Mouse (Mus musculus): ENCODE results near the gene Pdcd11.

Pdcd11 gene

DNA sequence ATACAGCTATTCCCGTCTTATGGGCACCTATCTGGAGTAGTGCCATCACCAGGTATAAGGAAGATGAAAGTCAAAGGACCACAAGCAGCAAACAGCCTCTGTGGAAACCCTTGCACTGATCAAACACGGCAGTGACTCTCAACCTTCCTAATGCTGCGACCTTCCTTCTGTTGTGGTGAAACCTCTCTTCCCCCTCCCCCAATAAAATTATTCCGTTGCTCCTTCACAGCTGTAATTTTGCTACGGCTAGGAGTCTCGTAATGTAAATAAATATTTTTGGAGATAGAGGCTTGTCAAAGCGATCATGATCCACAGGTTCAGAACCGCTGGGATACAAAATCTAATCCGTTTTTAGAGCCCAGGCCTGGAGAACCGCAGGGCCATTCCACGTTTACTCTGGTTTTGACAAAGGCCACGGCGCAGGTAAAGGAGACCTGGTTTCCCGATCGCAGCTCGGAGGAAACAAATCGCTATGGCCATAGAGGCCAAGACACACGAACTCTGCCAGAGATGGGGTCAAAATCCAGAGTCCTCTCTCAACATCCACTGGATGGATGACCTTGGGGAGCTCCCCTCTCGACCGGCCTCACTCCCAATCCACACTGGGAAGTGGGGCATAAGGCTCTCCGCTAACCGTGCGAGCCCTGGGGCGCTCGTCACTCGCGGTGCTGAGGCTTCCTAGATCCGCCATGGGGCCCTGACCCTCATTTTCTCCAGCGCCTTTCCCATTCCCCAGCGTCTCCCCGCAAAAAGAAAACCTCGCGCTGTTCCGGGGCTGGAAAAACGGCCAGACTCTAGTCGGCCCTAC is 646 bp upstream of the Pdcd11 start:
- TF ChIP-seq GATA4 (IDR thresholded peaks at IDR 0.05; ENCODE audit: insufficient replicate concordance, low read length) = no peak

DNA sequence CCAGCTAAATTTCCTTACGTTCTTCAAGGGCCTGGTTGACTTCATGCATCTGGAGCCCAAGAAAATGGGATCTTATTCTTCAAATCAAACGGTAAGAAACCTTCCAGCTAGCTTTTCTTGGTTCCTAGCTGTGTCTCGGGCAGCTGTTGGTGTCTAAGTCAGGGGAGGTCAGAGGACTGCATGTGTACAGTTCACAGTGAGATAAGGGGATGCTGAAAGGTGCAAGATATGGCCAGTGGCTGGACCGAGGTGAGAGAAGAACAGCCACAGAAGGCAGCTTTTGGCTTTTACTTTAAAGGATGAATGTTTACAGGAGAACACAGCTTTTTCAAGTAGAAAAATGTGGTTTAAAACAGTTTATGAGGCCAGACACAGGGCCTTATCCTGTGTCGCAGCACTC is 10.5 kb downstream of the Pdcd11 start:
- TF ChIP-seq GATA4 (IDR thresholded peaks at IDR 0.05; ENCODE audit: insufficient replicate concordance, low read length) = no peak

DNA sequence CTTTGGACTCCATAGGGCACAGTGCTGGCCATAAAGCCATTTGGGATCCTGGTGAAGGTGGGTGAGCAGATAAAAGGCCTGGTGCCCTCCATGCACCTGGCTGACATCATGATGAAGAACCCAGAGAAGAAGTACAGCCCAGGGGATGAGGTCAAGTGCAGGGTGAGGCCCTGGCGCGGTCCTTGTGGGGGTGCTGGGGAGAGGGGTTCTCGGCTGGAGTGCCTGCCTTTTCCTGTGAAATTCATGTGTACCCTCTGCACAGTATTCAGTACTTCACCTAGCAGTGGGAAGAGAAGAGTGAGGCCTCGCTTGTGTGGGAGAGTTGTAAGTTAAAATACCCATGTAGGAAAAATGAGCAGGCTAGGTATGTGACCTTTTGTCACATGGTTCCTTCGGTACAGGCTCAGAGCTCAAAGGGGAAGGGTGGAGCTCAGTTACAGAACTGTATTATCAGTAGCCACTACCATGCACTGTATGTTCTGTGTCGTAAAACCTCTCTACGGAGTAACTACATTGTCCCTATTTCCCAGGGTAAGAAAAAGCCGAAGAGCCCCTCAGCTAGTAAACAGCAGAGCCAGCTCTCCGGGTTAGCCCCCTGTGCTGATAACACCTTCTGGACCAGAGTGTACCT is 14.2 kb downstream of the Pdcd11 start:
- no peak for TF ChIP-seq GATA4 (IDR thresholded peaks at IDR 0.05; ENCODE audit: insufficient replicate concordance, low read length)

DNA sequence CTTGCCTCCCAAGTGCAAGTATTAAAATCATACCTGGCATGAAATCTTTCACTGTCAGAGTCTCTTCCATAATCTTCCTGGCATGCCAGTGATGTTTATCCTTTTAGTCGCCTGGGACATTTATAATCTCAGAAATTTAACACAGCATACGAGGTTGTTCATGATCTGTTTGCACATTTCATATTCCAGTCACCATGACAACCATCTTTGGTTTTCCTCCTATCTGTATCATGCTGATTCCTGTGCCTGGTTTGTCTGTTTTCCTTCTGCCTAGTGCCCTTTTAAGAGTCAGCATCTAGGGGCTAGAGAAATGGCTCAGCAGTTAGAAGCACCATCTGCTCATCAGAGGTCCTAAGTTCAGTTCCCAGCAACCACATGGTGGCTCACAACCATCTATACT is 28.1 kb downstream of the Pdcd11 start:
- TF ChIP-seq GATA4 (IDR thresholded peaks at IDR 0.05; ENCODE audit: insufficient replicate concordance, low read length) = no peak

DNA sequence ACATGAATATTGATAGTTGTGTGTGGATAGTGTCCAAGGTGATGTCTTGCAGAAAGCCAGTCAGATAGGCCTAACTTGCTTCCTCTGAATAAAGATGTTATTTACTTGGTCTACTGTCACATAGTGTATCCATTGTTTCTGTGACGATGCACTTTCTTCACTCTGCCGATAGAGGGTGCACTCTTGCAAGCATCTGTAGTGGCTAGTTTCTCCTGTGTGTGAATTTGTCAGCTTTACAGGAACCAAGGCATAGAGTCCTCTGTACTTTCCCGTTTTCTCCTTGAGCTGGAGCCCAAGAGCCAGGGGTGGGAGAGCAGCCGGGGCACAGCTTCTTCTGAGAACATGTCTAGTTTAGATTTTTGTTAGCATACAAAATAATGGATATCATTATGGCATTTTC is 30.5 kb downstream of the Pdcd11 start:
- no peak for TF ChIP-seq GATA4 (IDR thresholded peaks at IDR 0.05; ENCODE audit: insufficient replicate concordance, low read length)

DNA sequence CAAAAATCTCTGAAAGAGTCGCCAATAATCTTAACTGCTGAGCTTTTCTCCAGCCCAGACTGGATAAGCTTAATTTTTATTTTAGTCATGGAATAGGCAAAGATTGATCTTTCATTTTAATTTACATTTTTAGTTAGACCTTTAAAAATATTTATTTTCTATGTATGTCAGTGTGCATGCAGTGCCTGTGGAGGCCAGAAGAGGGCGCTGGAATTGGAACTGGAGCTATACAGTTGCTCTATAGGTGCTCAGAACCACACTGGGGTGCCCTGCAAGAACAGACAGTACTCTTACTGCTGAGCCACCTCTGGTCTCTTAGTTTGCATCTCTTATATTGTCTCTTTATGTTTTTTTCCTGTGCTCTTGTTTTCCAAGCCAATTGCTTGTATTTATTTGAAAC is 32.2 kb downstream of the Pdcd11 start:
- TF ChIP-seq GATA4 (IDR thresholded peaks at IDR 0.05; ENCODE audit: insufficient replicate concordance, low read length) = no peak

DNA sequence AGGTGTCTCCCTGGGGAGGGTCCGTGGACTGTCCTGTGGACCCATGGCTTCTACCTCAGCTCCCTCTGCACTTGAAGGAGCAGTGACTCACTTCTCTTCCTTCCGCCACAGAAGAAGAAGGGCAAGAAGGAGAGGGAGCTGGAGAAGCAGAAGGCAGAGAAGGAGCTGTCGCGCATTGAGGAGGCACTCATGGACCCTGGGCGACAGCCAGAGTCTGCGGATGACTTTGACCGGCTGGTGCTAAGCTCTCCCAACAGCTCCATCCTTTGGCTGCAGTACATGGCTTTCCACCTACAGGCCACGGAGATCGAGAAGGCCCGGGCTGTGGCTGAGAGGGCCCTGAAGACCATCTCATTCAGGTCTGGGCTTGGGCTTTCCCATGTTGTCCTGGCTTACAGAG is 37.6 kb downstream of the Pdcd11 start:
- TF ChIP-seq GATA4 (IDR thresholded peaks at IDR 0.05; ENCODE audit: insufficient replicate concordance, low read length) = no peak

DNA sequence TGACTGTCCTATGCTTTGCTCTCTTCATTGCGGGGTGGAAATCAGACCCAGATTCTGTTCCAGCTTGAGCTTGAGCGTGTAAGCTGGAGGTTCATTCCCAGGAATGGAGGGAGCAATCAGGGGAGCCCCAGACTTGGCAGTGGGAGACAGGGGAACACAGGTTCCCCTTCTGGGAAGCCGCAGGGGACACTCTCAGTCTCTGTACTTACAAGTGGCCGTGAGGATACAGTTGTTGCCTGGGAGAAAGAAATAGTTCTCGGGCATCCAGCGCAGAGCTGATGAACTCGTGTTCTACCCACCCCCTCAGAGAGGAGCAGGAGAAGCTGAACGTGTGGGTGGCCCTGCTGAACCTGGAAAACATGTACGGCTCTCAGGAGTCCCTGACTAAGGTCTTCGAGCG is 38.3 kb downstream of the Pdcd11 start:
- TF ChIP-seq GATA4 (IDR thresholded peaks at IDR 0.05; ENCODE audit: insufficient replicate concordance, low read length) = no peak

DNA sequence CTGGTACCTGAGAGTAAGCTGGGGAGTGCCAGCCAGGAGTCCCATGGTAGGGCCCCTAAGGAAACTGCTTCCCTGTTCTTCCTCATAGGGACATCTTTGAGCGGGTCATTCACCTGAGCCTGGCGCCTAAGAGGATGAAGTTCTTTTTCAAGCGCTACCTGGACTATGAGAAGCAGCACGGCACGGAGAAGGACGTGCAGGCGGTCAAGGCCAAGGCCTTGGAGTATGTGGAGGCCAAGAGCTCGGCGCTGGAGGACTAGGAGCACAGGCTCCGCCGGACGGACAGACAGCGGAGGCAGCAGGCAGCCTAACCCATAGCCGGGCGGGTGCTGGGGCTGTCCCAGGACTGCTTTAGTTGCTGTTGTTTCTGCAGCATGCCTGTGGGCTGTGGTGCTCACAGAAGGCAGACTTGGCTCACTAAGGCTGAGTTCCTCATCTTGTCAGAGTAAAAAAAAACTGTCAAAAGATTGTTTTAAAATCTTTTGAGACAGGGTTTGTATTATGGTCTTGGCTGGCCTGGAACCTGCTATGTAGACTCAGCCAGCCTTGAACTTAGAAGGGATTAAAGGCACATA is 40.1 kb downstream of the Pdcd11 start:
- no peak for TF ChIP-seq GATA4 (IDR thresholded peaks at IDR 0.05; ENCODE audit: insufficient replicate concordance, low read length)

DNA sequence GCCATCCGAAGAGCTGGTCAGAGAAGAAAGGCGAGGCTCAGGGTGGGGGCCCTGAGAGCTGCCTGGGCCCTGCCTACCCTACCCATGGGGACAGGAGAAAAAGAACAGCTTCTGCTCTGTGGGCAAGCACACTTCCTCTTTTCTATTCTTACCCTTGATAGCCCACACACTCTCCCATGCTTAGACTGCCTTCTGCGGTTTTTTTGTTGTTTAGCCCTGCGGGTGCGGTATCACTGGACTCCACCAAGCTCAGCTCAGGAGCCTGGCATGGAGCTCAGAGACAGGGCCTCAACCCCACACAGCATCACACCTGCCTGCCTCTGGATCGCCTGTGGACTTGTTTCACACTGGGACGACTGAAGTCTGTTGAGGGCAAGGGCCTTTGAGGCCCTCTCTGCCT is 42.6 kb downstream of the Pdcd11 start:
- TF ChIP-seq GATA4 (IDR thresholded peaks at IDR 0.05; ENCODE audit: insufficient replicate concordance, low read length) = no peak

DNA sequence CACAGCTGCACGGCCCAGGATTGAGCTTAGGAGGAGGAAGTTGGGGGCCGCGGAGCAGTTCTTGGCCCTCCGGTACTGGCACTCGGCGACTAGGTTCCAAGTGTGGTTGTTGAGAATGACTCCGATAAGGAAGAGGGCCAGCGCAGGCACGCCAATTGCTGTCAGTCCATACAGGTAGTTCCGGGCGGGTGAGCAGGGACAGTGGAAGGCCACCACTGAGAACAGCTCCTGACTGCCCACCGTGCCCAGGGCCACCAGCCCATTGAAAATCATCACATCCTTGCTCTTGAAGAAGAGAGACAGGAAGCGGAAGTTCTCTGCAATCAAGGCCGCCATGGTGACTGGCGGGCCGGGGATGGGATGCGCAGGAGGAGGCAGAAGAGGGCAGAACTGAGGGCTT is 45.0 kb downstream of the Pdcd11 start:
- no peak for TF ChIP-seq GATA4 (IDR thresholded peaks at IDR 0.05; ENCODE audit: insufficient replicate concordance, low read length)

DNA sequence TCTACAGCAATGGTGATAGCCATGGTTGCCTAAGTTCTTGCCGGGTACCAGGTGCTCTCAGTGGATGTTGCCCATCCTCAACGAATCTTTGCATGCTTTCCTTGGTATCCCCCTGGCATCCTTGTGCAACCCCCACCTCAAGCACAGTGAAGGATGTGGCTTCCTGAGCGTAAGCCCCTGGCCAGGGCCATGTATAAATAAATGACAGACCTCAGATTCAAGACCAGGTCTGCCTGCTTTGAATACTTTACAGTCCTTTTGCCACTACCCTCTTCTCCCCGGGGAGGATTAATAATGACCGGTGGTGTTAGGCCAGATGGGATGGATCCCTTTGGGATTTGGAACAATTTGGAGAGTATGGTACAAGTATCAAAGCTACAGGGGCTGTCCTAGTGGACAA is 45.6 kb downstream of the Pdcd11 start:
- no peak for TF ChIP-seq GATA4 (IDR thresholded peaks at IDR 0.05; ENCODE audit: insufficient replicate concordance, low read length)

DNA sequence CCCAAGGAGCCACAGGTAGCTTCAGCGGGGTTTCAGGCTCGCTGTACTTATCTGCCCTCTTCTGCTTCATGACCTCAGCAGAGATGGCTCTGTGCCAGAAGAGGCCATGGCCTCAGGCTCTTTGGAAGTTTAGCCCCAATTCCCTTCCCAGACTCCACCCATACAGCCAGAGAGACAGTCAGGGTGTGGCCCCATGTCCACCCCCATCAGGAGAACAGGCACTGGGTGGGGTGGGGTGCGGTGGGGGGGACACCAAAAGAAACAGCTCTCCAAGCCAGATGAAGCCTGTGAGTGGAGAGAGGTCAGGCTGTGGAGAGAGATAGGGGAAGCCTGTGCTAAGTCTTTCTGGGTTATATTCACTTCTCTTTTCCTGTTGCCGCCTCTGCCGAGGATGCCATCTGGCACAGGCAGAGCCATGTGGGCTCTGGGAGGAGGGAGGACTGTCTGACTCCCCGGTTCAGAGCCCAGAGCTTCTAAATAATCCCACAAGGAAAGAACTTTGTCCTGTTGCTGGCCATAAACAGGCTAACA is 46.5 kb downstream of the Pdcd11 start:
- TF ChIP-seq GATA4 (IDR thresholded peaks at IDR 0.05; ENCODE audit: insufficient replicate concordance, low read length) = no peak; the same call in 1 of the 2 replicates

DNA sequence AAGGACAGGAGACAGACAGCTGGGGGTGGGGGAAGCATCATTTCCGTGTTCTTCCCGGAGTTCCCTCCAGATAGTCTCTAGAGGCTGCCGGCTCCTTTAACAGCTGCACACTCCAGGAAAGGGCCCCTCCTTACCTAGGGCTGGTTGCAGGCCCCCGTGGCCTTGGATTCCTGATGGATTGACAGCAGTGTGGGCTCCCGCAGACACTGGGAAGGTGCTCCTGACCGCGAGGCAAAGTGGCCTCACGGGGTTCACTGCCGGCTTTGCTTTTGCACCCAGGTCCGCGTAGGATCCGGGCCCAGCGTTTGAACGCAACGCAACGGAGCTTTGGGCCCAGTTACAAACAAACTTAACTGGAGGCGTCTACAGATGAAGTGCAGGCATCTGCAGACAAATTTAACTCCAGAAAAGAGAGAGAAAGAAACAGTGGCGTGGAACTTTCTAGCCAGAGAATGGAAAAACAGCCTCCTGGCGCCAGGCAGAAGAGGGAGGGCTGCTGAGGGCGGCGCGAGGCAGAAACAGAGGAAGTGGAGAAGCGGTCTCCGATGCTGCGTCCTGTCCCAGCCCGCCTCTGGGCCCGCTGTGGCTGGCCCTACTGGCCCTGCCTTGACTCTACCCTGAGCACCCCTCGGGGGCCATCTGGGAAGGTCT is 47.3 kb downstream of the Pdcd11 start, which contains the start of gene Calhm2:
Gene Calhm2, minus strand, starts transcription at position 524 of the 651 bp plus-strand sequence.
- no peak for TF ChIP-seq GATA4 (IDR thresholded peaks at IDR 0.05; ENCODE audit: insufficient replicate concordance, low read length)

DNA sequence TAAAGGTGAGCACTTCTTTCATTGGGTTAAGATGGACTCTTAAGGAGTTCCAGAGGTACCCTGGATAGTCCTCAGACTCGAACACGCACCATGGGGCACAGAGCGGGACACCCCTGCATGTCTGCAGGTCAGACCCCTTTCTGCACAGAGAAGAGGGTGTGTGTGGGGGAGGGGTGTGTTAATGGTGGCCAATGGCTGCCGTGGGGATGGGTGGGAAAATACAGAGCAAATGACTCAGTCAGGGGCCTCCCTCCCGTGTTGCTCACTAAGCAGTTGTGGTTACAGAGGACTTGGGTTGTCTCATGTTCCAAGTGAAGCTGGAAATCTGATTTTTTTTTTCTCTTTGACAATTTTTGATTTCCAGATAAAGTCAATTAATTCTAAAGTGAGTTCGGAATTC is 51.9 kb downstream of the Pdcd11 start:
- TF ChIP-seq GATA4 (IDR thresholded peaks at IDR 0.05; ENCODE audit: insufficient replicate concordance, low read length) = no peak
